Mouse (Mus musculus) myocyte (in vitro differentiated cells): Measurements from ENCODE around the gene Fshb.

Source experiments
- CEBPB ChIP-seq: IDR thresholded peaks from 2 replicates; pipeline ENCODE4 v1.6.1; 2011; ENCODE audit warnings: mild to moderate bottlenecking, moderate library complexity; ENCODE audit not compliant: poor library complexity, insufficient read depth, severe bottlenecking
- MAX ChIP-seq: IDR thresholded peaks from one replicate; pipeline ENCODE4 v1.6.1; 2011; ENCODE audit warnings: low read depth, mild to moderate bottlenecking, control low read depth
- POLR2A ChIP-seq: IDR thresholded peaks from one replicate; pipeline ENCODE4 v1.6.1; 2011; ENCODE audit warnings: low read depth, mild to moderate bottlenecking, control low read depth, moderate library complexity; ENCODE audit not compliant: insufficient read length
- POLR2AphosphoS2 ChIP-seq: IDR thresholded peaks from one replicate; pipeline ENCODE4 v1.6.1; 2011; ENCODE audit warnings: low read depth, control low read depth; ENCODE audit not compliant: insufficient read length
- SRF ChIP-seq: IDR thresholded peaks from one replicate; pipeline ENCODE4 v1.6.1; 2011; ENCODE audit warnings: low read depth; ENCODE audit not compliant: control insufficient read depth, insufficient read length
- TCF12 ChIP-seq: IDR thresholded peaks from one replicate; pipeline ENCODE4 v1.6.1; 2011; ENCODE audit warnings: mild to moderate bottlenecking, control low read depth; ENCODE audit not compliant: poor library complexity, insufficient read depth, severe bottlenecking
- USF1 ChIP-seq: IDR thresholded peaks from one replicate; pipeline ENCODE4 v1.6.1; 2011; ENCODE audit warnings: low read depth, mild to moderate bottlenecking, control low read depth, moderate library complexity

GRCm38 (mm10) chr2:107010160-107010559, 49.3 kb downstream of the Fshb start:
- TF ChIP-seq POLR2A (no peak), POLR2AphosphoS2 (no peak), CEBPB (no peak), TCF12 (no peak), MAX (no peak), USF1 (no peak), SRF (no peak)
